Mouse (Mus musculus) forebrain, embryonic 13.5 days (tissue): ENCODE results near the gene B4galnt1. TPM values are rescaled to one million over a fixed set of nuclear protein-coding genes. Genes with fewer than 3 reads are reported as not detected.
"Not testable (repeated sequence)": the region's sequence is repeated elsewhere in the genome, so short reads cannot be mapped to it uniquely, and the experiment has no call there.

Experiments
- ATAC-seq: fragments of 200-750 bp; cut with Nextera tagmentation; 2 replicates; pipeline ENCODE4 v1.8.0; 2017
- H3K27ac ChIP-seq: fragments of 300-500 bp; sonication (generic); 2 replicates; pipeline ENCODE4 v1.5.1; 2015; ENCODE audit warnings: inconsistent platforms, mild to moderate bottlenecking, moderate library complexity
- H3K27me3 ChIP-seq: fragments of 300-500 bp; sonication (generic); 2 replicates; pipeline ENCODE4 v1.6.1; 2015; ENCODE audit warnings: mild to moderate bottlenecking, inconsistent platforms
- H3K36me3 ChIP-seq: fragments of 300-500 bp; sonication (generic); 2 replicates; pipeline ENCODE4 v1.6.1; 2015; ENCODE audit warnings: mild to moderate bottlenecking, inconsistent platforms; ENCODE audit not compliant: poor library complexity, severe bottlenecking
- H3K4me1 ChIP-seq: fragments of 300-500 bp; sonication (generic); 2 replicates; pipeline ENCODE4 v1.6.1; 2015; ENCODE audit warnings: inconsistent platforms
- H3K4me2 ChIP-seq: fragments of 300-500 bp; sonication (generic); 2 replicates; pipeline ENCODE4 v1.6.1; 2015; ENCODE audit warnings: inconsistent platforms, mild to moderate bottlenecking, moderate library complexity
- H3K4me3 ChIP-seq: fragments of 300-500 bp; sonication (generic); 2 replicates; pipeline ENCODE4 v1.5.1; 2015; ENCODE audit warnings: mild to moderate bottlenecking, inconsistent platforms
- H3K9ac ChIP-seq: fragments of 300-500 bp; sonication (generic); 2 replicates; pipeline ENCODE4 v1.6.1; 2015; ENCODE audit warnings: mild to moderate bottlenecking, inconsistent platforms
- H3K9me3 ChIP-seq: fragments of 300-500 bp; sonication (generic); replicated peaks from 2 replicates; pipeline ENCODE4 v1.6.1; 2016; ENCODE audit warnings: inconsistent platforms
- WGBS: fragments of 180-500 bp; shearing (Covaris S2); methylation state at CpG from one replicate; pipeline ENCODE4 v1.1.7; 2015; 5-methylcytosine and 5-hydroxymethylcytosine counted together
- polyA plus RNA-seq: library from polyadenylated mRNA; unstranded; fragments of >200 nt; fragmentation: Nextera tagmentation; extraction: Ambion mirVana; gene quantifications from 2 replicates; pipeline ENCODE4 v1.2.1, GENCODE M21; 2015

The B4galnt1 gene
- polyA plus RNA-seq, 1 experiment from 2014 or later: 16.7 TPM

GRCm38 (mm10) chr10:127147135-127147534 lies 17.9 kb upstream of the B4galnt1 start:
- 80% methylated on average over 6 of the region's 6 CpGs for WGBS
- no peak overlapping the region for H3K27ac ChIP-seq
- no peaks in the 10 kb centered on the region for H3K27me3 ChIP-seq
- no peaks in the 10 kb centered on the region for H3K9me3 ChIP-seq
- no peaks in the 10 kb centered on the region for H3K36me3 ChIP-seq
- no peak for ATAC-seq
- H3K9ac ChIP-seq: no peak overlapping the region
- no peak overlapping the region for H3K4me2 ChIP-seq
- H3K4me1 ChIP-seq: no peaks in the 10 kb centered on the region
- H3K4me3 ChIP-seq: no peak overlapping the region

GRCm38 (mm10) chr10:127150471-127150872 lies 14.6 kb upstream of the B4galnt1 start:
- 89% methylated on average over 4 of the region's 4 CpGs for WGBS
- no peak overlapping the region for H3K27ac ChIP-seq
- H3K4me2 ChIP-seq: no peak overlapping the region
- no peak for ATAC-seq
- H3K9me3 ChIP-seq: no peaks in the 10 kb centered on the region
- no peaks in the 10 kb centered on the region for H3K27me3 ChIP-seq
- H3K4me1 ChIP-seq: no peaks in the 10 kb centered on the region
- no peak overlapping the region for H3K4me3 ChIP-seq
- no peak overlapping the region for H3K9ac ChIP-seq
- H3K36me3 ChIP-seq: no peaks in the 10 kb centered on the region

- H3K9ac ChIP-seq, H3K36me3 ChIP-seq, H3K4me3 ChIP-seq, H3K4me1 ChIP-seq, H3K9me3 ChIP-seq, H3K27ac ChIP-seq, H3K4me2 ChIP-seq, ATAC-seq, H3K27me3 ChIP-seq: not testable (repeated sequence)
- WGBS: 88% methylated on average over 3 of the region's 3 CpGs
Measured at GRCm38 (mm10) chr10:127151233-127151632, 13.8 kb upstream of the B4galnt1 start.

GRCm38 (mm10) chr10:127152556-127152955 lies 12.5 kb upstream of the B4galnt1 start:
- not testable (repeated sequence) for H3K27ac ChIP-seq, H3K9ac ChIP-seq, H3K4me1 ChIP-seq, H3K4me3 ChIP-seq, H3K27me3 ChIP-seq, H3K36me3 ChIP-seq, ATAC-seq, H3K9me3 ChIP-seq, H3K4me2 ChIP-seq
- 90% methylated on average over 10 of the region's 10 CpGs for WGBS

- Histone ChIP-seq H3K27ac (no peak overlapping the region), H3K9ac (no peak overlapping the region), H3K36me3 (no peaks in the 10 kb centered on the region), H3K27me3 (no peaks in the 10 kb centered on the region), H3K4me3 (no peak overlapping the region), H3K4me1 (no peaks in the 10 kb centered on the region), H3K9me3 (no peaks in the 10 kb centered on the region), H3K4me2 (no peak overlapping the region)
- 96% methylated on average over 7 of the region's 7 CpGs for WGBS
- ATAC-seq: no peak
Measured at GRCm38 (mm10) chr10:127153323-127153722, 11.7 kb upstream of the B4galnt1 start.

GRCm38 (mm10) chr10:127154241-127154640 lies 10.8 kb upstream of the B4galnt1 start:
- Histone ChIP-seq H3K27me3 (no peaks in the 10 kb centered on the region), H3K36me3 (no peaks in the 10 kb centered on the region), H3K4me1 (no peaks in the 10 kb centered on the region), H3K4me2 (no peak overlapping the region), H3K9ac (no peak overlapping the region), H3K27ac (no peak overlapping the region), H3K9me3 (no peaks in the 10 kb centered on the region), H3K4me3 (no peak overlapping the region)
- 97% methylated on average over 2 of the region's 2 CpGs for WGBS
- no peak for ATAC-seq

GRCm38 (mm10) chr10:127154652-127155051 lies 10.4 kb upstream of the B4galnt1 start:
- H3K4me2 ChIP-seq: no peak overlapping the region
- no peak overlapping the region for H3K4me3 ChIP-seq
- H3K9ac ChIP-seq: no peak overlapping the region
- no peaks in the 10 kb centered on the region for H3K27me3 ChIP-seq
- WGBS: 91% methylated on average over 5 of the region's 5 CpGs
- no peaks in the 10 kb centered on the region for H3K4me1 ChIP-seq
- H3K9me3 ChIP-seq: no peaks in the 10 kb centered on the region
- no peaks in the 10 kb centered on the region for H3K36me3 ChIP-seq
- H3K27ac ChIP-seq: no peak overlapping the region
- no peak for ATAC-seq

- ATAC-seq: no peak
- Histone ChIP-seq H3K9me3 (no peaks in the 10 kb centered on the region), H3K36me3 (no peaks in the 10 kb centered on the region), H3K4me3 (no peak overlapping the region), H3K4me1 (no peaks in the 10 kb centered on the region), H3K4me2 (no peak overlapping the region), H3K9ac (no peak overlapping the region), H3K27ac (no peak overlapping the region), H3K27me3 (no peaks in the 10 kb centered on the region)
- WGBS: 93% methylated on average over 1 of the region's 1 CpGs
Measured at GRCm38 (mm10) chr10:127156089-127156488, 8.9 kb upstream of the B4galnt1 start.

GRCm38 (mm10) chr10:127156511-127156910 lies 8.5 kb upstream of the B4galnt1 start:
- no peaks in the 10 kb centered on the region for H3K27me3 ChIP-seq
- H3K4me1 ChIP-seq: no peaks in the 10 kb centered on the region
- H3K27ac ChIP-seq: no peak overlapping the region
- H3K9ac ChIP-seq: no peak overlapping the region
- H3K9me3 ChIP-seq: no peaks in the 10 kb centered on the region
- no peaks in the 10 kb centered on the region for H3K36me3 ChIP-seq
- H3K4me2 ChIP-seq: no peak overlapping the region
- 92% methylated on average over 1 of the region's 1 CpGs for WGBS
- no peak for ATAC-seq
- no peak overlapping the region for H3K4me3 ChIP-seq

- Histone ChIP-seq H3K9ac (no peak overlapping the region), H3K36me3 (no peaks in the 10 kb centered on the region), H3K9me3 (no peaks in the 10 kb centered on the region), H3K4me1 (no peaks in the 10 kb centered on the region), H3K4me3 (no peak overlapping the region), H3K4me2 (no peak overlapping the region), H3K27me3 (0 out of 2 replicates have a peak, but pooled peaks cover 5% of the 10 kb centered on the region), H3K27ac (no peak overlapping the region)
- no peak for ATAC-seq
- 70% methylated on average over 3 of the region's 3 CpGs for WGBS
Measured at GRCm38 (mm10) chr10:127158471-127158870, 6.6 kb upstream of the B4galnt1 start.

GRCm38 (mm10) chr10:127160081-127160480 lies 4.9 kb upstream of the B4galnt1 start:
- 80% methylated on average over 9 of the region's 9 CpGs for WGBS

GRCm38 (mm10) chr10:127160728-127161127 lies 4.3 kb upstream of the B4galnt1 start:
- peaks cover 9% of the 10 kb centered on the region; the same call in 1 of the 2 replicates for H3K27me3 ChIP-seq
- H3K4me1 ChIP-seq: peaks cover 6% of the 10 kb centered on the region; the same call in 1 of the 2 replicates
- no peak overlapping the region for H3K9ac ChIP-seq
- H3K4me2 ChIP-seq: no peak overlapping the region
- 81% methylated on average over 3 of the region's 3 CpGs for WGBS
- no peak overlapping the region for H3K27ac ChIP-seq
- H3K4me3 ChIP-seq: no peak overlapping the region
- H3K36me3 ChIP-seq: no peaks in the 10 kb centered on the region
- H3K9me3 ChIP-seq: no peaks in the 10 kb centered on the region
- no peak for ATAC-seq

More at GRCm38 (mm10) chr10:127160081-127160480, 4.9 kb upstream of the B4galnt1 start:
- no peak overlapping the region for H3K27ac ChIP-seq
- H3K4me2 ChIP-seq: no peak overlapping the region
- no peak for ATAC-seq
- no peak overlapping the region for H3K9ac ChIP-seq
- H3K36me3 ChIP-seq: no peaks in the 10 kb centered on the region
- H3K9me3 ChIP-seq: no peaks in the 10 kb centered on the region
- no peak overlapping the region for H3K4me3 ChIP-seq
- no peaks in the 10 kb centered on the region for H3K4me1 ChIP-seq
- H3K27me3 ChIP-seq: 0 out of 2 replicates have a peak, but pooled peaks cover 5% of the 10 kb centered on the region

- not testable (repeated sequence) for H3K4me3 ChIP-seq, H3K9ac ChIP-seq, H3K4me2 ChIP-seq, H3K27ac ChIP-seq, H3K36me3 ChIP-seq, ATAC-seq, H3K9me3 ChIP-seq
- Histone ChIP-seq H3K27me3 (peaks cover 30% of the 10 kb centered on the region), H3K4me1 (peaks cover 14% of the 10 kb centered on the region)
- 74% methylated on average over 7 of the region's 7 CpGs for WGBS
Measured at GRCm38 (mm10) chr10:127162771-127163261, 2.2 kb upstream of the B4galnt1 start.
